Mouse (Mus musculus) frontal cortex, postnatal 25 days (tissue): Measurements from ENCODE around the gene Tifa.
"Not testable (repeated sequence)": the region's sequence is repeated elsewhere in the genome, so short reads cannot be mapped to it uniquely, and the experiment has no call there.

Experiments used
- DNase-seq, 2 experiments: peaks; one replicate each; pipeline ENCODE4 v3.0.0; 2022; ENCODE audit warnings: low spot score in 2 of 2

Gene Tifa

GRCm38 (mm10) chr3:127789500-127790191, at the start of gene Tifa:
Gene Tifa (plus strand): TSS chr3:127789805.
- no peak for DNase-seq

- DNase-seq = no peak
These were observed 48.1 kb upstream of the Tifa start for GRCm38 (mm10) chr3:127741473-127741872.

GRCm38 (mm10) chr3:127743614-127744365, 45.8 kb upstream of the Tifa start:
- no peak for DNase-seq

- no peak for DNase-seq
These were observed 44.1 kb upstream of the Tifa start for GRCm38 (mm10) chr3:127745504-127745903.

GRCm38 (mm10) chr3:127745911-127746640, 43.5 kb upstream of the Tifa start:
- DNase-seq = no peak

GRCm38 (mm10) chr3:127748644-127749043, 41.0 kb upstream of the Tifa start:
- no peak for DNase-seq

GRCm38 (mm10) chr3:127749266-127749665, 40.3 kb upstream of the Tifa start:
- no peak for DNase-seq

GRCm38 (mm10) chr3:127749981-127750562, 39.5 kb upstream of the Tifa start:
- DNase-seq = no peak

- no peak for DNase-seq
These were observed 33.1 kb upstream of the Tifa start for GRCm38 (mm10) chr3:127756458-127756857.

GRCm38 (mm10) chr3:127757886-127758301, 31.7 kb upstream of the Tifa start:
- no peak for DNase-seq

- no peak for DNase-seq
These were observed 30.8 kb upstream of the Tifa start for GRCm38 (mm10) chr3:127758806-127759205.

GRCm38 (mm10) chr3:127759212-127759611, 30.4 kb upstream of the Tifa start:
- DNase-seq = peak; percentile 17 to 26

GRCm38 (mm10) chr3:127762403-127762802, 27.2 kb upstream of the Tifa start:
- DNase-seq = no peak

- peak; percentile 27 to 62 for DNase-seq
These were observed 26.5 kb upstream of the Tifa start for GRCm38 (mm10) chr3:127763076-127763612.

GRCm38 (mm10) chr3:127764541-127764940, 25.1 kb upstream of the Tifa start:
- DNase-seq = no peak

- no peak for DNase-seq
These were observed 23.6 kb upstream of the Tifa start for GRCm38 (mm10) chr3:127765971-127766370.

GRCm38 (mm10) chr3:127769146-127769545, 20.5 kb upstream of the Tifa start:
- no peak for DNase-seq

- DNase-seq = no peak
These were observed 9.5 kb upstream of the Tifa start, which contains the start of gene Alpk1 for GRCm38 (mm10) chr3:127780021-127780644. Gene Alpk1 (minus strand): TSS chr3:127780527.

- DNase-seq = no peak
These were observed 8.7 kb upstream of the Tifa start for GRCm38 (mm10) chr3:127780921-127781320.

- DNase-seq = no peak
These were observed 6.7 kb upstream of the Tifa start for GRCm38 (mm10) chr3:127782921-127783320.

- not testable (repeated sequence) for DNase-seq
These were observed 5.9 kb upstream of the Tifa start for GRCm38 (mm10) chr3:127783680-127784079.
